Mouse (Mus musculus) bone marrow, adult 2 months (tissue): ENCODE measurements around the gene Majin.

ENCODE experiments used
- CTCF ChIP-seq: fragments of 200-500 bp; IDR thresholded peaks from 2 replicates; pipeline ENCODE4 v1.5.1; 2011; ENCODE audit warnings: low read length, control low read depth; ENCODE audit not compliant: control insufficient read depth, insufficient read depth
- POLR2A ChIP-seq: fragments of 200-500 bp; IDR thresholded peaks from 2 replicates; pipeline ENCODE4 v1.6.1; 2011; ENCODE audit warnings: low read depth, mild to moderate bottlenecking, control low read depth, low read length, borderline replicate concordance; ENCODE audit not compliant: control insufficient read depth

GRCm38 (mm10) chr19:6272053-6272452 lies 87.9 kb downstream of the Majin start:
- no peak for TF ChIP-seq POLR2A
- no peak for TF ChIP-seq CTCF
